Mouse (Mus musculus) natural killer cell, adult 2 months (primary cell): ENCODE data around the gene Timm8a1.
A peak's percentile ranks its signal among the peaks of the same experiment; 100 is the strongest.

Experiments
- DNase-seq, 2 experiments: peaks; one replicate each; pipeline ENCODE4 v3.0.0; 2022; ENCODE audit warnings: low spot score in 2 of 2

Timm8a1 gene

GRCm38 (mm10) chrX:134541145-134541954 is at the start of gene Timm8a1:
TSS of gene Timm8a1 (minus strand) at chrX:134541865.
- peak; percentile 55 to 63 for DNase-seq

DNA sequence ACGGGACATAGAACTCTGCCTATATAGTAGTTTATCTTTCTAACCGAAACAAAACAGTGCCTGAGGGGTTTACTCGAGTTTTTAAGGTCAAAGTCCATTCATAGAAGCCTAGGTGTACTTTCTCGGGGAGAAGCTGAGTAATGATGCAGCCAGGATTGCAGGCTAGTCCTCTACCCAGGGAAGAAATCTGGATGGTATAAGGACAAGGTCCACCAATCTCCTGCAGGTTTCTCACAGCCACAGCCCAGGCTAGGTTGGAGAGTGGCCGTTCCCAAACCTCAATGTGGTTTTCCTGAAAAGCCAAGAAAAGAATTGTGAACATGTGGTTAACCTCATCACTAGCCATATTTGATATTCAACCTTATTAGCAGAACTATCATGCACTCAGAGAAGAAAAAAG is 48.2 kb upstream of the Timm8a1 start:
- DNase-seq, result no peak

GRCm38 (mm10) chrX:134588997-134589396 is 47.3 kb upstream of the Timm8a1 start:
- no peak for DNase-seq

DNA sequence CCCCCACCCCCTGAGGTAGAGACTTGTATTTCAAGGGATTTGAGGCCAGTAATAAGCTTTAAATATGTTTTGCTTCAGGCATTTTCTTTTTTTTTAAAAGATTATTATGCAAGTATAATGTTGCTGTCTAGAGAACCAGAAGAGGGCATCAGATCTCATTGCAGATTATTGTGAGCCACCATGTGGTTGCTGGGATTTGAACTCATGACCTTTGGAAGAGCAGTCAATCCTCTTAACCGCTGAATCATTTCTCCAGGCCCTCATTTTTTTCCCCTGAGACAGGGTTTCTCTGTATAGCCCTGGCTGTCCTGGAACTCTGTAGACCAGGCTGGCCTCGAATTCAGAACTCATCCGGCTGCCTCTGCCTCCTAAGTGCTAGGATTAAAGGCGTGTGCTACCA is 46.6 kb upstream of the Timm8a1 start:
- no peak for DNase-seq

- no peak for DNase-seq
Observed at GRCm38 (mm10) chrX:134586447-134586846, 44.8 kb upstream of the Timm8a1 start.

DNA sequence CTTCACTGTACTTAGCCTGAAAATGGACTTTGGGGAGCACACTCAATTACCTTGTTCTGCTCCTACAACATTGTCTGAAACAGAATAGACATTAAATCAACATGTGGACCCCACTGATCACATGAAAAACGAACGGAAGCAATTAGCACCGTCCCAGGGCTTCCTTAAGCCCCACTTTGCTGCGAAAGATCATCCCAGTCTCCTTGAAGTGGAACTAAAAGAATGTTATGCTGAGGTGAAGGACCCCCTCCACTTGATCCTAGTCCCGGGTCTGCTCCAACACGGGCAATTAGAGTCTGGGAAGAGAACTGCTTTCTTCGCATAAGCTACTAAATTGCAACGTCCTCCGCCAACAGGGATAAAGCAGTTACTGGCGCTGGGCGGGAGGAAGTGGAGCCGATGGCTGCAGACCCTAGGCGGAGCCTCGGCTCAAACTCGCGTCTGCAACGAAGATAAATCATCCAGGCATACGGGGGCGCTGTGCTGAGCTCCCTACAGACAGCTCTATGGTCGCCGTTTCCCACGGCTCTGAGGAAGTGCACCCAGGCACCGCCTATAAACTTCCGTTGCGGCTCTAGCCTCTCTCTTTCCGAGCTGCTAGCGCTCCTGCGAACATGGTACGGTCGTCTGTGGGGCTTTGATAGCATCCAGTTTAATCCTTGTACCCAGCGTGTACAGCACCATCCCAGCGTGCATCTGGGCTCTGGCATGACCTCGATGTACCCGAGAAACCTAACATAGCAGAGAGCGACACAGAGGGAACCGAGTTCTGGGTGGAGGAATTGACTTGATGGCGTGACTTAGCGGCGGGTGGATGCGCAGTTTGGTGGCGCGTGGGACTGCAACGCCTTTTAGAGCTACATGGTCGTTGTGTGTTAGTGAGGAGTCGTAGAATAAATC is 43.7 kb upstream of the Timm8a1 start, which contains the start of gene Rpl36a:
Gene Rpl36a (plus strand): TSS at position 552 of the 900 bp plus-strand sequence.
- DNase-seq, result peak; percentile 87 to 89

DNA sequence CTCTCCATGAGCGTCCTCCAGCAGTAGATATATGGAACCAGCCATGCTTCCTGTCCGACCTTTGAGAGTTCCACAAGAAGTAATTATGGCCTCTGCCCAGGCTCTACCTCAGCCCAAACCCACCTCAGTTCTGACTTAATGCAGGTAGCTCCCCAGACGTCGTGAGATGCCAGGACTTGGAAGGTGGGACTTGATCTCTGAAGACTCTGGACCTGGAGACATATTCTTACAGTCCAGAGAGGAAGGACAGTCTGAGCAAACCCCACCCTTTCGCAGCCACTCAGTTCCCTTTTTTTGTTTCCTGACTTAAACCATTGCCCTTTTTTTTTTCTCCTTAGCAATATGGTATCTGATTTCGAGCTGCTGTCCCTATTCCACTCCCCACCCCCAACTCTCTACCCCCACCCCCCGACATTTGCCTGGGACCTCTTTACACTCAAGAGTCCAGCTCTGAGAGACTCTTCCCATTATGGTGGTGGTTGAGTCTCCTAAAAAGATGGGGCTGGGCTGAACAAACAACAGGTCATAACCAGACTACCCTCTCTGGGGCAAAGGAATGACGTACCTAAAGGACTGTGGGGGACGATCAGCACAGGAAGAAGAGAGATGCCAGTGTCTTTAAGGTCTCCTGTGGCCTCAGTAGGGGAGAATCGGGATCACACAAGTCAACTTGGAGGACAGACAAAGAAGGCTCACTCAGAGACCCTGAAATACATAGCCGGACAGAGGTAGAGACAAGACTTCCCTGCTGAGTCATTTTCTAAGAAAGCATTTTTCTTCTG is 41.4 kb upstream of the Timm8a1 start, which contains the start of gene Btk:
Gene Btk (minus strand): TSS at position 683 of the 782 bp plus-strand sequence.
- no peak for DNase-seq

DNA sequence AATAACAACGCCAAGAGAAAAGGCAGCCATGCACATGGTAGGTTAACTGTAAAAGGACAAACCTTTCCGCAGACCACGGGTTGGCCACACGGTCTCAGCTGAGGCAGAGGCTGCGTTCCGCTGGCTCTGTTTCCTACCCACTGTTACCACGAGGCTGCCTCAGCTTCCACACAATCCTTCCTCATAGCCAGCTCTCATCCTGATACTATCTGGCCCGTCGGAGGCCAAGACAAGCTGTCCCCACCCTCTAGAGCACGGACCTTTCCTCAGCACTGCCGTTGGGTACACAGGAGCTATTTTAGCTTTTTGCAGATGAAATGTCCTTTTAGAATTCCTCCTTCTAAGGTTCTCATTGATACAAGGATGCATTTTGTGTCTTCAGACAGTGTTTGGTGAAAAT is 40.6 kb upstream of the Timm8a1 start:
- DNase-seq, result no peak

DNA sequence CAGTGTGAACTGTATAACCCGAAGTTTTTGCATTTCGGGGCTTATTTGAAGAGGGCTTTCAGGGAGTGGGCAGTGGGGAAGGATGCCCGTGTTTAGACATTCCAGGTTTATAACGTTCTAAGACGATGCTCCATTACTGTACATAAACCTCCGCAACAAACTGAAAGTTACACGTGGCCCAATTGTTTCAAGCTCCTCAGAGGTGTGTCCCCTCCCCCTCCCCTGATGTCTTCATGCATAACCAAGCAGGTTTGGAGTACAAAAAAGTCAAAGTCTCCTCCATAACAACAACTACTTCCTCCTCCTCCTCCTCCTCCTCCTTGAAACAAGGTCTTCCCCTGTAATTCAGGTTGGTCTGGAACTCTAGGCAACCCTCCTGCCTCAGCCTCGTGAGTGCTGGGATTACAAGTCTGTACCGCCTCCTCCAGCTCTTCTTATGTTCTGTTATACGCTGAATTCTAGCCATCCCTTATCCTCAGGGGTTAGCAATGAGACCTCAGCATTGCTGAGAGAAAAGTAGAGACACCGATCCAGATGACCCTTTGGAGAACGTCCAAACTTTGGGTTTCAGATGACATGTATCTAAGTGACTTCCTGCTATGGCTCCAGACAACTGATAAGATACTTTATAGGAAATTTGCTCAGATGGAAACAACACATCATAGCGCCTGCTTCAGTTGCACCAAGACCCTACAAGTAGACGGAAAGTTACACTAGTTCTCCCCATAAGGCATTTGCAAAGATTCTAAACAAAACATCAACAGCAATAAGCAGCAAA is 39.1 kb upstream of the Timm8a1 start:
- no peak for DNase-seq

DNA sequence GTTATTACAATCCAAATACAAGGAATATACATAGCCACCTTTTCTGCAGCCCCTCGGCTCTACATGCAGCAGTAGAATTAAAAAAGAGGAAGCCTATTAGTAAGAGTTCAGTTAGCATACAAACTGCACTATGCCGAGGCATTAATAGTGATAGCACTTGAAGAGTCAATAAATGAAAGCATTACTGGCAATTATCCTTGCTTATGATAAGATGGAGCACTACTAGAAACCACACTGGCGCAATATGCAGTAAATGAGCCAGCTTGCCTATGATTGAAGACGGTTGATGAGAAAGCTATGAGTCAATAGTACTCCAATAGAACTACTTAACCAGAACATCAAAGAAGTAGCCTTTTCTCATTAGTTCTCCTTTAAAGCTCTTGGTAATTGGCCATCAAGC is 36.2 kb upstream of the Timm8a1 start:
- DNase-seq, result no peak

DNA sequence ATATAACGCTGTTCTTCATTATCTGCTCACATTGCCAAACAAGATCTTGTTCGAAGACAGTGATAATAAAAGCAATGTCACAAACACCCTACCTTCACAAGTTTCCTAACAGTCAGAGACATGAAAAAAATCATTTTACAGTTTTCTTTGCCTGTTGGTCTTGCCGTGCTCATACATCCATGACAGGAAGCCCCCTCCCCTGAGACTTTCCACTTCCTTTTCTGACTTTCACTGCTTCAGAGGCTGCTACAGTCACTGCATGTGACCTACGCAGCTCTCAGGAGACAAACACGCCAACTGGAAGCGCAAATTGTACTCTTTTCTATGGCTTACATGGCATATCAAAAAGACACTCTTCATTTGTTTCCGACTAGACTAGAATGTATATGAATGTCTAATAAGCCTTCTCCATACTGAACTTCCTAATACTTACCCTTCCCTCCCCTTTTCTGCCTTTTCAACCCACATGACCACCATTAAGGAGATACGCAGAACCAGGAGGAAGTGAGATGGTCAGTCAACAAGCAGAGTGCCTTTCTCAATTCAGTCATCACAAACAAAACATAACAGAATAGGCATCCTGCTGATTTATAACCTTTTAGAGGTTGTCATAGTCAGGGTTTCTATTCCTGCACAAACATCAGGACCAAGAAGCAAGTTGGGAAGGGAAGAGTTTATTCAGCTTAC is 25.0 kb upstream of the Timm8a1 start:
- DNase-seq, result peak in 1 of 2 experiments; percentile 72

DNA sequence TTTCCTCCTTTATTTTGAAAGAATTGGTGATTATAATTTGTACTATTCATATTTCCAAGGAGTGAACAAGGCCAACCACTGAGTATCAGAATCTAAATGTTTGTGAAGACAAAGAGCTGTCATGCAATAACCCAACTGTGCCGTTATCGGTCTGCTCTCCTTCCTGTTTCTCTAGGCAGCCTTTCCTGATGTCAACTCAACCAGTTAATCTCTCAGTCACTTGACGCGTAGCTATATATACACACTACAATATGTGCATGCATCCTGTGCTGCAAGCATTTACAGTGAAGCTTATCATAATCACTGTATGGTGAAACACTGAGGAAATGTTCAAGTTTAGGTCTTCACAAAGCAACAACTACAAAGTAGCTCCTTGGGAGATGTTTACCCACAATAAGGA is 22.7 kb upstream of the Timm8a1 start:
- peak in 1 of 2 experiments; percentile 23 for DNase-seq

DNA sequence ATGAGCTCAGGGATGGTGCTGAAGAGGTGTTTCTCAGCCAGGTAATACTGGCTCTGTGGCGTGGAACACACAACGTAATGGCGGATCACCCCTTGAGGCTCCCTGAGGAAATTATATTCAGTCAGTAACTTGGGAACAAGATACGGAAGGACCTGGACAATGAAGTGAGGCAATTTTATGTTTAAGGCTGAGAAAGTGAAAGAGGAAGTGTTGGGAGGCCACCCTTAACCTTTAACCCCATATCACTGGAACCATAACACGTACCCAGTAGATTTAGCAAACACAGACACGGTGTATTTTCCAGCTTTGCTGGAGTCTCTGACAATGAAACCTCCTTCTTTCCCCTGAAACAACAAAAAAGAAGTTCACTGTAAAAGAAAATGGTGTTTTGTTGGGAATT is 12.8 kb upstream of the Timm8a1 start:
- DNase-seq, result no peak

DNA sequence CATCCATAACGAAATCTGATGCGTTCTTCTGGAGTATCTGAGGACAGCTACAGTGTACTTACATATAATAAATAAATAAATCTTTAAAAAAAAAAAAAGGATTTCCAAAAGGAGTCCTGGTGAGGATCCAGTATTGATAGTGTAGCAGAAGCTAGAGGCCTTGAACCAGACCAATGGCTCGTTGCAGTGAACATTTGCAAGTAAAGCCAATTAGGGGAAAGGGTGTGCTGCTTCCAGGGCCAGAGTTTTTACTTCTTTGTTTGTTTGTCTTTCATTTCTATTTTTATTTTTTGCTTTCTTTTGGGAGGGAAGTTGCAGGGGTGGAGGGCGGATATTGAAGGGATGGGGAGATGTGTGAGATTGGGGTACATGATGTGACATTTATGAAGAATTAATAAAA is 11.7 kb upstream of the Timm8a1 start:
- DNase-seq, result no peak

- DNase-seq, result peak; percentile 11 to 14
Observed at GRCm38 (mm10) chrX:134550903-134551302, 9.2 kb upstream of the Timm8a1 start.

DNA sequence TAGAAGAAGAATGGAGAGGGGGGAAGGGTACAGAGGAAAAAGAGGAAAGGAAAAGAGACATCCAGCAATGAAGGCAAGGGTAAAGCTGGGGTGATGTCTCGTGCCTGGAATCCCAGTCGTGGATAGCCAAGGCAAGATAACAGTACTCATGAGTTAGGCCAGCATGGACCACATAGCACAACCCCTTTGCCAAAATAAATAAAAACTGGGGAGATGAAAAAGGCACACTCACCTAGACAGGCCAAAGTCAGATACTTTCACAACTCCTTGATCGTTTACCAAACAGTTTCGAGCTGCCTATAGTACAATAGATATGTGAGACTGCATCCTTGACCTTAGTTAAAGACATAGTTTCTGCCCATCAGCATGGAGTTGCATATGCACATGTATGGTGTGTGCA is 5.7 kb upstream of the Timm8a1 start:
- no peak for DNase-seq

DNA sequence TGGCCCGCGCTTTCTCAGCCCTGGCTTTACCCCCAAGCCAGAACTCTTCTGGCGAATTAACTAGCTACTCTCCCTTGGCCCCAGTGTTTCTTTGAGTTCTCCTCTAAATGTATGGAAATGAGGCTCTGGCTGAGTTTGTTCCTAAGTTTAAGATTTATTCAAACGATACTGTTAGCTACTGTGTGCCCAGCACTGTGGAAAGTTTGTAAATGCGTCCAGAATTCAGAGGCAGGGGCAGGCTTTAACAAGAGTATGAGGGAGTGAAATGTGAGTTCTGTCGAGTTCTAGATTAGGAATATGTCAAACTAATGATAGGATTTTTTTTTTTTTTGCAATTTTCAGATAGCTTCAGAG is 267 bp upstream of the Timm8a1 start:
- DNase-seq, result no peak

- no peak for DNase-seq
Observed at GRCm38 (mm10) chrX:134540414-134541135, 1.1 kb downstream of the Timm8a1 start.

DNA sequence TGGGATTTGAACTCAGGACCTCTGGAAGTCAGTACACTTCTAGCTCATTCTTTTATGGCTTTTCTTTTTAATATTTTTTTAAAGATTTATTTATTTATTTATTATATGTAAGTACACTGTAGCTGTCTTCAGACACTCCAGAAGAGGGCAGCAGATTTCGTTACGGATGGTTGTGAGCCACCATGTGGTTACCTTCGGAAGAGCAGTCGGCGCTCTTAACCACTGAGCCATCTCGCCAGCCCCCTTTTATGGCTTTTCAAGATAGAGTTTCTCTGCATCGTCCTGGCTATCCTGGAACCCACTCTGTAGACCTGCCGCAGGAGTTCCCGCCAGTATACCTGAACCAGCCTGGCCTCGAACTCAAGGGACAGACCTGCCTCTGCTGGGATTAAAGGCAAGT is 1.9 kb downstream of the Timm8a1 start:
- peak; percentile 15 to 47 for DNase-seq

GRCm38 (mm10) chrX:134533346-134533745 is 8.3 kb downstream of the Timm8a1 start:
- DNase-seq, result no peak
